Mouse (Mus musculus): ENCODE results near the gene Slc8a1.

- TF ChIP-seq CTCF (IDR thresholded peaks at IDR 0.05; ENCODE audit: low read depth, low read length) (no peak), TAL1 (conservative IDR thresholded peaks at IDR 0.05; ENCODE audit: low read depth, low read length) (no peak), POLR2AphosphoS5 (IDR thresholded peaks at IDR 0.05; ENCODE audit: insufficient replicate concordance, low read depth, low read length) (no peak), GATA1 (IDR thresholded peaks at IDR 0.05; ENCODE audit: borderline replicate concordance, low read length) (no peak)
Measured at GRCm38 (mm10) chr17:81654548-81654947, 83.6 kb downstream of the Slc8a1 start.
